Mouse (Mus musculus): ENCODE results near the gene Eed.

The Eed gene

GRCm38 (mm10) chr7:89981557-89981956 lies 774 bp upstream of the Eed start:
- no peak for DNase-seq (ENCODE audit: low read depth)

- DNase-seq (ENCODE audit: low read depth): no peak
Measured at GRCm38 (mm10) chr7:89980133-89980484, 674 bp downstream of the Eed start.

- DNase-seq (ENCODE audit: low read depth): peak; percentile 36
Measured at GRCm38 (mm10) chr7:89979432-89980130, 1.2 kb downstream of the Eed start.

- no peak for DNase-seq (ENCODE audit: low read depth)
Measured at GRCm38 (mm10) chr7:89976796-89977195, 4.0 kb downstream of the Eed start.

- no peak for DNase-seq (ENCODE audit: low read depth)
Measured at GRCm38 (mm10) chr7:89975571-89975970, 5.2 kb downstream of the Eed start.

GRCm38 (mm10) chr7:89967235-89967634 lies 13.5 kb downstream of the Eed start:
- DNase-seq (ENCODE audit: low read depth): no peak

GRCm38 (mm10) chr7:89966771-89967170 lies 14.0 kb downstream of the Eed start:
- DNase-seq (ENCODE audit: low read depth): no peak

- DNase-seq (ENCODE audit: low read depth): no peak
Measured at GRCm38 (mm10) chr7:89963135-89963534, 17.6 kb downstream of the Eed start.

GRCm38 (mm10) chr7:89957300-89957699 lies 23.5 kb downstream of the Eed start:
- no peak for DNase-seq (ENCODE audit: low read depth)

GRCm38 (mm10) chr7:89954261-89954660 lies 26.5 kb downstream of the Eed start:
- no peak for DNase-seq (ENCODE audit: low read depth)

GRCm38 (mm10) chr7:89949403-89949802 lies 31.4 kb downstream of the Eed start:
- no peak for DNase-seq (ENCODE audit: low read depth)

- DNase-seq (ENCODE audit: low read depth): peak; percentile 68
Measured at GRCm38 (mm10) chr7:89948026-89948425, 32.8 kb downstream of the Eed start.

GRCm38 (mm10) chr7:89940571-89941463 lies 40.0 kb downstream of the Eed start, which contains the start of gene Hikeshi:
Gene Hikeshi, minus strand, starts transcription at chr7:89941204.
- peak; percentile 97 for DNase-seq (ENCODE audit: low read depth)

GRCm38 (mm10) chr7:89939497-89940353 lies 41.1 kb downstream of the Eed start:
- DNase-seq (ENCODE audit: low read depth): peak; percentile 30

- DNase-seq (ENCODE audit: low read depth): no peak
Measured at GRCm38 (mm10) chr7:89923441-89924180, 57.2 kb downstream of the Eed start.

- DNase-seq (ENCODE audit: low read depth): peak; percentile 59
Measured at GRCm38 (mm10) chr7:89917776-89918175, 63.0 kb downstream of the Eed start.

GRCm38 (mm10) chr7:89916711-89917110 lies 64.1 kb downstream of the Eed start:
- peak; percentile 91 for DNase-seq (ENCODE audit: low read depth)

- DNase-seq (ENCODE audit: low read depth): peak; percentile 24
Measured at GRCm38 (mm10) chr7:89913432-89914158, 67.2 kb downstream of the Eed start.

- DNase-seq (ENCODE audit: low read depth): no peak
Measured at GRCm38 (mm10) chr7:89912356-89912755, 68.4 kb downstream of the Eed start.

- DNase-seq (ENCODE audit: low read depth): no peak
Measured at GRCm38 (mm10) chr7:89909711-89910110, 71.1 kb downstream of the Eed start.
